Mouse (Mus musculus) left cerebral cortex, adult 8-10 months (tissue): Measurements from ENCODE around the gene Spata13. TPM values are rescaled to one million over a fixed set of nuclear protein-coding genes. Genes with fewer than 3 reads are reported as not detected.

Experiments
- DNase-seq, 2 experiments: peaks; one replicate each; pipeline ENCODE4 v3.0.0; 2022; ENCODE audit warnings: low spot score in 2 of 2
- total RNA-seq, 4 experiments: library from RNA; stranded (reverse); gene quantifications; 2 replicates each; pipeline ENCODE4 v1.2.4; 2022

Gene Spata13
- total RNA-seq, 4 experiments from 2014 or later: 28.4 to 33.8 (median 31.9) TPM

GRCm38 (mm10) chr14:60746141-60746540 lies 112.3 kb downstream of the Spata13 start:
- DNase-seq: no peak

GRCm38 (mm10) chr14:60747154-60747870 lies 113.5 kb downstream of the Spata13 start:
- no peak for DNase-seq

GRCm38 (mm10) chr14:60749880-60750279 lies 116.1 kb downstream of the Spata13 start:
- no peak for DNase-seq

GRCm38 (mm10) chr14:60751581-60751980 lies 117.8 kb downstream of the Spata13 start:
- no peak for DNase-seq

- DNase-seq: no peak
Observed at GRCm38 (mm10) chr14:60752892-60753800, 119.3 kb downstream of the Spata13 start.

GRCm38 (mm10) chr14:60753801-60754126 lies 120.0 kb downstream of the Spata13 start:
- no peak for DNase-seq

- DNase-seq: no peak
Observed at GRCm38 (mm10) chr14:60754656-60755055, 120.9 kb downstream of the Spata13 start.

GRCm38 (mm10) chr14:60756271-60756670 lies 122.5 kb downstream of the Spata13 start:
- no peak for DNase-seq

GRCm38 (mm10) chr14:60757265-60757664 lies 123.5 kb downstream of the Spata13 start:
- no peak for DNase-seq

- no peak for DNase-seq
Observed at GRCm38 (mm10) chr14:60757722-60758121, 123.9 kb downstream of the Spata13 start.

- DNase-seq: no peak
Observed at GRCm38 (mm10) chr14:60759097-60759496, 125.3 kb downstream of the Spata13 start.

GRCm38 (mm10) chr14:60761801-60762200 lies 128.0 kb downstream of the Spata13 start:
- DNase-seq: no peak

- DNase-seq: no peak
Observed at GRCm38 (mm10) chr14:60762754-60763153, 129.0 kb downstream of the Spata13 start.

- DNase-seq: no peak
Observed at GRCm38 (mm10) chr14:60763746-60764145, 129.9 kb downstream of the Spata13 start.

- no peak for DNase-seq
Observed at GRCm38 (mm10) chr14:60764526-60764925, 130.7 kb downstream of the Spata13 start.

- no peak for DNase-seq
Observed at GRCm38 (mm10) chr14:60765025-60765424, 131.2 kb downstream of the Spata13 start.

- no peak for DNase-seq
Observed at GRCm38 (mm10) chr14:60767884-60768283, 134.1 kb downstream of the Spata13 start, which contains the start of gene C1qtnf9. TSS of gene C1qtnf9 (plus strand) at chr14:60768134.

- no peak for DNase-seq
Observed at GRCm38 (mm10) chr14:60769340-60769739, 135.5 kb downstream of the Spata13 start.

GRCm38 (mm10) chr14:60770594-60770993 lies 136.8 kb downstream of the Spata13 start:
- DNase-seq: no peak

GRCm38 (mm10) chr14:60771057-60771456 lies 137.3 kb downstream of the Spata13 start:
- DNase-seq: peak; percentile 37 to 77

GRCm38 (mm10) chr14:60773476-60773875 lies 139.7 kb downstream of the Spata13 start:
- DNase-seq: no peak

GRCm38 (mm10) chr14:60776521-60776920 lies 142.7 kb downstream of the Spata13 start:
- DNase-seq: no peak
